Mouse (Mus musculus) heart, adult 8-10 months (tissue): ENCODE measurements at regions not wholly inside any gene's neighbourhood (a gene's known extent, or its start where the extent isn't known, plus 50 kb on each side); places are given as distances from the start of the nearest gene placed in this dataset.

ENCODE experiments used
- DNase-seq: peaks from one replicate; pipeline ENCODE4 v3.0.0; 2022; ENCODE audit warnings: low spot score

DNA sequence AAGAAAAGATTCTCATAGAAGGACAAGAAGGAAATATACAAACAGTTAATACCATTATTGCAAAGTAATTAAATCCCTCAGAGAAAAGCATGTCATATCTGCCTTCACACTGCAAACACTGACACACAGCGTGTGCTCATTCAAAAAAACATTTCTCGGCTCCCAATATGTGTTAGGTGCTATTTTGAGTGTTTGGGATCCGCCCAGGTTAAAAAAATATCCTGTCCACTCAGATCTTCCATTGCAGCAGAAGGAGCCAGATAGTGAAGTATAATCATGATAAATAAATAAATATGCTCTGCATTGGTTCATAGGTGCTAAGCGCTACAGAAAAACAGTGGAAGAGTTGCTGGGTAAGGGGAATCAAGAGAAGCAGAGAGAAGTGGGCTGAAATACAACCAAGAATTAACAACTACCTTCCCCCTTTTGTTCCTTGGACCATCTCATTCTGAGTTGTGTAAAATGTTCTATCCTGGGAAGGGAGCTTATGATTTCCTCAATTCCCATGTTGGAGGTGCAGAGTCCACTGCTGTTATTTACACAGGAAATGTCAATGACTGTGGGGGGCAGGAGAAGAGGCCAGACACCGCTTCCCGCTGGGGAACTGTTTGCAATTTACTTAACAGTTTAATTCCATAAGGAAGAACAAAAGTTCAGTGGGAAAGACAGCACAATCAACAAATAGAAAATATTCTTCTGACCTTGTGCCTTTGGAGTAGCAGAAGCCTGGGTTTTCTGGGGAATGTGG is 139.9 kb downstream of the Tle1 start:
- DNase-seq, result peak; percentile 30

GRCm38 (mm10) chr4:72049638-72050454 is 150.9 kb downstream of the Tle1 start:
- no peak for DNase-seq

DNA sequence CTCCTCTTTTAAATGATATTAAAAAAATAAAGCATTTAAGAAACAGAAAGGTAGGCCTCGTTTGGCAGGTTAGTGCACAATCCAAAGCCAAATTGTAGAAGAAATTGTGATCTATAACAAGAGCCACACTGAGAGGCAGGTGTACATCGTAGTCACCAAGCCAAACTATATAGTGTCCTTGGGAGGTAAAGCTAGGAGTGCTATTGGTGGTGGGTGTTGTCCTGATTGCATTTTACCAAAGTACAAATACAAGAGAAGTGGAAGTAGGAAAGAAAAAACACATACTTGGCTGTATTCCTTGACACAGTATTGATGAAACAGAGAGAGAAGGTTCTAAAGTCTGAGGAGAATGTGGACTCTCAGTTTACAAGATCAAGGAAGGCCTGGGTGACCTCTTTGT is 178.6 kb downstream of the Tle1 start:
- no peak for DNase-seq

DNA sequence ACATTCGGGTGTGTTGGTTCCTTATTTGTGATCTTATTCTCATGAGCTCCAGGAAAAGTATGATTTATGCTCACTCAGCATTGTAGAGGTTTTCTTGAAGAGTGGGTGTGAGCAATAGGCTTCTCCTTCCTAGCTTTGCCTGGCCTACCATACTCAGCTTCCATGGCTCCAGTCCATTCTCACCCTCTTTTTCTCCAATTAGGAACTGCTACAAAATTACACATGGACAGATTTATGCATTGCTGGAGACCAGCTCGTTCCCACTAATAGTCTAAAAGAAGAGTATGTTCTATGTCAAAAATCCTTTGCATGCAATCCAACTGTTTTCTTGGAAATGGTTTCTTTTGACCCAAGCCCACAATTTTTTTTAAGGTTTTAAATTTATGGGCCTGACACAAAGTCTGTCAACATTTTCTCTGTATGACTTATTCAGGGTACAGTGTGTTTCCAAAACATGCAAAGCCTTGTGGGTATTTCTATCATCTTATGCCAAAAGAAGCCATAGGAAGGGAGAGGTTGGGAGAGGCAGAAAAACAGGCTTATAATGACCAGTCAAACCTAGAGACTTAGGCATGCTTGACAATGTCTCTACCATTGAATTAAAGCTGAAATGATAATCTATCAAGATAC is 186.4 kb downstream of the Tle1 start:
- DNase-seq, result no peak

- peak; percentile 1 for DNase-seq
Observed at GRCm38 (mm10) chr4:72013583-72013982, 187.1 kb downstream of the Tle1 start.

DNA sequence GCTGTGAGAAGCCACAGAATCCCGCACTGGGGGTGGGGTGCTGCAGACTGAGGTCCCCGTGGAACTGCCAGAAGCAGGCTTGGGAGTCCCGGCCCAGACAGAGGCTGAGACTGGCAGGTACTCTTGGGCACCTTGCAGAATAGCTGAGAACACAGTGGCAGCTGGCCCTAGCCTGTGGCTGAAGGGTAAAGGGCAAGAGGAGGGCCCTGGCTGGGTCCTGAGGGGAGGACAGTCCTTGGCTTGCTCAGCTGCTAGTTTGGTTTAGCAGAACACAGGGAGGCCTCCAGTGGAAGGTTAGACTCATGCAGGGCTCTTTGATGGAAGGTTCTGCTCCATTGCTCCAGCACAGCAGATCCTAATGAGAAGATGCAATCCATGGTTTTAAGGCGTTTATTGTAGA is 190.4 kb downstream of the Tle1 start:
- no peak for DNase-seq

GRCm38 (mm10) chr4:72005926-72006325 is 194.8 kb downstream of the Tle1 start:
- no peak for DNase-seq

- DNase-seq, result no peak
Observed at GRCm38 (mm10) chr4:72001221-72001875, 199.4 kb downstream of the Tle1 start.

- DNase-seq, result peak; percentile 19
Observed at GRCm38 (mm10) chr4:71968701-71969100, 210.9 kb upstream of the Gm11232 start.

- no peak for DNase-seq
Observed at GRCm38 (mm10) chr4:71953441-71953840, 195.7 kb upstream of the Gm11232 start.

GRCm38 (mm10) chr4:71933240-71933986 is 175.6 kb upstream of the Gm11232 start:
- DNase-seq, result no peak

GRCm38 (mm10) chr4:71932818-71933217 is 175.1 kb upstream of the Gm11232 start:
- no peak for DNase-seq

- DNase-seq, result no peak
Observed at GRCm38 (mm10) chr4:71911551-71911950, 153.8 kb upstream of the Gm11232 start.

GRCm38 (mm10) chr4:71875651-71876050 is 117.9 kb upstream of the Gm11232 start:
- no peak for DNase-seq

DNA sequence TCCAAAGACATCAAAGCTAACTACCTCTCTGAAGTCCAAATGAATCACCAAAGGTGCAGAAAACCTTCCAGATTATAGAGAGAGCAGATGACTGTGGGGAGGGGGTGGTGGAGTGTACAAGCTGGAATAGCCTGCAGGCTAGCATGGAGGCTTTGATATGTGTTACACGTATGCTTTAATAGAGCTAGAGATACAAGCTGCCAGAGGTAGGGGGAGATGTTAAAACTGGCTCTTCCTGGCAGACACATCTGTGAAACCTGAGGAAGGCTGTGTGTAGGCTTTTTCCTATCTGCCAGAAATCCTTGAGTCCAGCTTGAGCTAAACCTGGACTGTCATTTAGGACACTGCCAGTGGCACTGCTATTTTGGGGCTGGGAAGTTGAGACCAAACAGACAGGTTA is 109.2 kb upstream of the Gm11232 start:
- DNase-seq, result no peak

- no peak for DNase-seq
Observed at GRCm38 (mm10) chr4:71841833-71842232, 84.1 kb upstream of the Gm11232 start.

DNA sequence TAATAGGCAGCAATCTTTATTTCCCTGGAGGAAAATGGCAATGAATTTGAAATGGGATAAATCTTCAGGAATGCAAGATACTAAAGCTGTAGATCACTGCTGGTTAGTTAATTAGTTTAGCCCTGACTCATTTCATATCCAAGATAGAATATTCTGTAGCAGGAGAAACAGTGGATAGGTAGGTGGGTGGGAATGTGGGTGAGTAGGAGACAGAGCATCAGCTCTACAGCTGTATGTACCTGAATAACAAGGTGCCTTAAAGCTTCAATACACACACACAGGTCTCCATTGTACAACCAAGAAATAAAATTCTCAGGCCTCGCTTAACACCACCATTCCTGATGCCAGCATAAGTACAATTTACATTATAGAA is 83.0 kb upstream of the Gm11232 start:
- DNase-seq, result no peak

DNA sequence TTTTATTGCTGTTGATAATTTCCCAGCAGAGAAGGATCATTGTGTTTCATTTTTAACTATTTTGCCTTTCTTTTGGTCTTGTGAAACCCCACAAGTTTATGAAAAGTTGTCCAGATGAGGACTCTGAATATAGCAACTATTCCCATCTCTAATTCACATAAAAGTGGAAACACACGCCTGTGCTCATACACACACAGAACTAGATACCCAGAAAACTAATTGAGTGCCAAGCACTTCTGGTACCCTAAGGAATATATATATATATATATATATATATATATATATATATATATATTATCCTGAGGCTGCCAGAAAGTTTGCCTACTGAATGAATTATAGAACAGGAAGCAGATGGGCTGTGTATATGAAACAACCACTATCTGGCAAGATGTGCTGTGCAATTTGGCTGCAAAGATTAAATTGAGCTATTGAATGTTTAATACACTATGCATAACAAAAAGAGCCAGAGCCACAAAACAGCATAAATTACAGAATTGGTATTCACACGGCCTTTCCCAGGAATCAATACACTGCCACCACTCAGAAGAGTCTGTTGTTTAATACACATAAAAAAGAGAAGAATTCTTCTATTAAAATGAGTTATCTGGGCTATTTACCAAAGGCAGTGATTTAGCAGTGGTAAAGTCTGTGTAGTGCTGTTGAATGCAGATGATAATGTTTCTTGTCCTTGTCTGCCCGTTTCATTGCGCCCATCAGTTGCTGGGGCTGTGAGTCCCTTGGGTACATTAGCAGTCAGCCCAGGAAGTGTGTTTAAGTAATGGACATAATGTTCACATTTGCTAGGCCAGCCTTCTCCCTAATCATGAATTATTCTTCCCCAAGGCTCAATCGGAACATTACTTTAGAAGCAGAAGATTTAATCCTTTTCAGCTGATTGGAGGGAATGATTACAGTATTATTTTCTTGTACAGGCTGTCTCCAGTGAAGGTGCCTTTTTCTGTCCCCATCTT is 82.3 kb upstream of the Gm11232 start:
- no peak for DNase-seq

- peak; percentile 35 for DNase-seq
Observed at GRCm38 (mm10) chr4:71839134-71839802, 81.5 kb upstream of the Gm11232 start.

GRCm38 (mm10) chr4:71835737-71836136 is 78.0 kb upstream of the Gm11232 start:
- no peak for DNase-seq
